Mouse (Mus musculus): Measurements from ENCODE around the gene Cpsf6. TPM values are rescaled to one million over a fixed set of nuclear protein-coding genes. Genes with fewer than 3 reads are reported as not detected.

Gene Cpsf6
- polyA plus RNA-seq, 1 experiment from 2014 or later, result 150 TPM

GRCm38 (mm10) chr10:117409373-117410354 is 29.8 kb upstream of the Cpsf6 start:
- H3K4me3 ChIP-seq (ENCODE audit: low read depth, low read length), result no peak overlapping the region
- H3K9ac ChIP-seq (ENCODE audit: low read length), result no peak overlapping the region
- 61% methylated on average over 21 of the region's 21 CpGs for WGBS
- H3K27me3 ChIP-seq (replicated peaks; ENCODE audit: control insufficient read depth, insufficient read depth, low read length), result no peaks in the 10 kb centered on the region
- no peak for ATAC-seq (replicated peaks; ENCODE audit: low FRiP score, low TSS enrichment, low read depth)
- no peak overlapping the region for H3K27ac ChIP-seq (ENCODE audit: low read depth)
- H3K9me3 ChIP-seq (ENCODE audit: control insufficient read depth, low read length), result no peaks in the 10 kb centered on the region
- H3K36me3 ChIP-seq (ENCODE audit: control insufficient read depth, insufficient read depth, low read length), result no peaks in the 10 kb centered on the region
- no peak overlapping the region for H3K4me2 ChIP-seq (ENCODE audit: low read length)
- no peak for DNase-seq (ENCODE audit: low spot score)
- H3K4me1 ChIP-seq (replicated peaks; ENCODE audit: control insufficient read depth, insufficient read depth, low read length), result no peaks in the 10 kb centered on the region

GRCm38 (mm10) chr10:117408545-117409372 is 28.9 kb upstream of the Cpsf6 start:
- no peaks in the 10 kb centered on the region for H3K4me1 ChIP-seq (replicated peaks; ENCODE audit: control insufficient read depth, insufficient read depth, low read length)
- H3K9ac ChIP-seq (ENCODE audit: low read length), result no peak overlapping the region
- H3K4me2 ChIP-seq (ENCODE audit: low read length), result no peak overlapping the region
- DNase-seq (ENCODE audit: low spot score) (no peak), ATAC-seq (replicated peaks; ENCODE audit: low FRiP score, low TSS enrichment, low read depth) (no peak)
- H3K36me3 ChIP-seq (ENCODE audit: control insufficient read depth, insufficient read depth, low read length), result no peaks in the 10 kb centered on the region
- WGBS, result 81% methylated on average over 7 of the region's 7 CpGs
- no peak overlapping the region for H3K27ac ChIP-seq (ENCODE audit: low read depth)
- no peak overlapping the region for H3K4me3 ChIP-seq (ENCODE audit: low read depth, low read length)
- no peaks in the 10 kb centered on the region for H3K9me3 ChIP-seq (ENCODE audit: control insufficient read depth, low read length)
- no peaks in the 10 kb centered on the region for H3K27me3 ChIP-seq (replicated peaks; ENCODE audit: control insufficient read depth, insufficient read depth, low read length)

- Histone ChIP-seq H3K27ac (ENCODE audit: low read depth) (no peak overlapping the region), H3K36me3 (ENCODE audit: control insufficient read depth, insufficient read depth, low read length) (no peaks in the 10 kb centered on the region), H3K9ac (ENCODE audit: low read length) (no peak overlapping the region), H3K4me3 (ENCODE audit: low read depth, low read length) (no peak overlapping the region), H3K4me1 (replicated peaks; ENCODE audit: control insufficient read depth, insufficient read depth, low read length) (no peaks in the 10 kb centered on the region), H3K9me3 (ENCODE audit: control insufficient read depth, low read length) (no peaks in the 10 kb centered on the region), H3K4me2 (ENCODE audit: low read length) (no peak overlapping the region), H3K27me3 (replicated peaks; ENCODE audit: control insufficient read depth, insufficient read depth, low read length) (no peaks in the 10 kb centered on the region)
- 83% methylated on average over 4 of the region's 4 CpGs for WGBS
- no peak for ATAC-seq (replicated peaks; ENCODE audit: low FRiP score, low TSS enrichment, low read depth)
- no peak for DNase-seq (ENCODE audit: low spot score)
These were observed 28.0 kb upstream of the Cpsf6 start for GRCm38 (mm10) chr10:117407734-117408288.

GRCm38 (mm10) chr10:117406843-117407733 is 27.3 kb upstream of the Cpsf6 start:
- H3K36me3 ChIP-seq (ENCODE audit: control insufficient read depth, insufficient read depth, low read length), result no peaks in the 10 kb centered on the region
- H3K27ac ChIP-seq (ENCODE audit: low read depth), result no peak overlapping the region
- no peak overlapping the region for H3K9ac ChIP-seq (ENCODE audit: low read length)
- no peak for ATAC-seq (replicated peaks; ENCODE audit: low FRiP score, low TSS enrichment, low read depth)
- no peak for DNase-seq (ENCODE audit: low spot score)
- no peak overlapping the region for H3K4me3 ChIP-seq (ENCODE audit: low read depth, low read length)
- WGBS, result 84% methylated on average over 8 of the region's 8 CpGs
- no peaks in the 10 kb centered on the region for H3K27me3 ChIP-seq (replicated peaks; ENCODE audit: control insufficient read depth, insufficient read depth, low read length)
- H3K4me2 ChIP-seq (ENCODE audit: low read length), result no peak overlapping the region
- no peaks in the 10 kb centered on the region for H3K9me3 ChIP-seq (ENCODE audit: control insufficient read depth, low read length)
- no peaks in the 10 kb centered on the region for H3K4me1 ChIP-seq (replicated peaks; ENCODE audit: control insufficient read depth, insufficient read depth, low read length)

- 79% methylated on average over 5 of the region's 5 CpGs for WGBS
- H3K9ac ChIP-seq (ENCODE audit: low read length), result no peak overlapping the region
- DNase-seq (ENCODE audit: low spot score), result no peak
These were observed 26.4 kb upstream of the Cpsf6 start for GRCm38 (mm10) chr10:117406283-117406588.

GRCm38 (mm10) chr10:117405526-117406282 is 25.9 kb upstream of the Cpsf6 start:
- 66% methylated on average over 6 of the region's 6 CpGs for WGBS
- ATAC-seq (replicated peaks; ENCODE audit: low FRiP score, low TSS enrichment, low read depth) (no peak), DNase-seq (ENCODE audit: low spot score) (no peak)
- Histone ChIP-seq H3K9ac (ENCODE audit: low read length) (no peak overlapping the region), H3K4me3 (ENCODE audit: low read depth, low read length) (no peak overlapping the region), H3K9me3 (ENCODE audit: control insufficient read depth, low read length) (no peaks in the 10 kb centered on the region), H3K4me1 (replicated peaks; ENCODE audit: control insufficient read depth, insufficient read depth, low read length) (no peaks in the 10 kb centered on the region), H3K27me3 (replicated peaks; ENCODE audit: control insufficient read depth, insufficient read depth, low read length) (no peaks in the 10 kb centered on the region), H3K27ac (ENCODE audit: low read depth) (no peak overlapping the region), H3K36me3 (ENCODE audit: control insufficient read depth, insufficient read depth, low read length) (no peaks in the 10 kb centered on the region), H3K4me2 (ENCODE audit: low read length) (no peak overlapping the region)

More at GRCm38 (mm10) chr10:117406283-117406588, 26.4 kb upstream of the Cpsf6 start:
- ATAC-seq (replicated peaks; ENCODE audit: low FRiP score, low TSS enrichment, low read depth), result no peak
- Histone ChIP-seq H3K27ac (ENCODE audit: low read depth) (no peak overlapping the region), H3K27me3 (replicated peaks; ENCODE audit: control insufficient read depth, insufficient read depth, low read length) (no peaks in the 10 kb centered on the region), H3K4me2 (ENCODE audit: low read length) (no peak overlapping the region), H3K36me3 (ENCODE audit: control insufficient read depth, insufficient read depth, low read length) (no peaks in the 10 kb centered on the region), H3K9me3 (ENCODE audit: control insufficient read depth, low read length) (no peaks in the 10 kb centered on the region), H3K4me1 (replicated peaks; ENCODE audit: control insufficient read depth, insufficient read depth, low read length) (no peaks in the 10 kb centered on the region), H3K4me3 (ENCODE audit: low read depth, low read length) (no peak overlapping the region)

GRCm38 (mm10) chr10:117404384-117404783 is 24.6 kb upstream of the Cpsf6 start:
- no peak for ATAC-seq (replicated peaks; ENCODE audit: low FRiP score, low TSS enrichment, low read depth)
- Histone ChIP-seq H3K9ac (ENCODE audit: low read length) (no peak overlapping the region), H3K4me2 (ENCODE audit: low read length) (no peak overlapping the region), H3K9me3 (ENCODE audit: control insufficient read depth, low read length) (no peaks in the 10 kb centered on the region), H3K4me3 (ENCODE audit: low read depth, low read length) (no peak overlapping the region), H3K27me3 (replicated peaks; ENCODE audit: control insufficient read depth, insufficient read depth, low read length) (no peaks in the 10 kb centered on the region), H3K27ac (ENCODE audit: low read depth) (no peak overlapping the region), H3K36me3 (ENCODE audit: control insufficient read depth, insufficient read depth, low read length) (no peaks in the 10 kb centered on the region), H3K4me1 (replicated peaks; ENCODE audit: control insufficient read depth, insufficient read depth, low read length) (no peaks in the 10 kb centered on the region)
- WGBS, result 92% methylated on average over 6 of the region's 6 CpGs
- no peak for DNase-seq (ENCODE audit: low spot score)

All from intestine, embryonic 14.5 days (tissue).